Mouse (Mus musculus) CH12.LX (cell line): Measurements from ENCODE around the gene Dgkh. TPM values are rescaled to one million over a fixed set of nuclear protein-coding genes. Genes with fewer than 3 reads are reported as not detected.

Source experiments
- DNase-seq: peaks from one replicate; pipeline ENCODE4 v3.0.0-alpha.2; 2013; ENCODE audit errors: extremely low read depth
- H3K27ac ChIP-seq: 2 replicates; pipeline ENCODE4 v1.5.1; 2012; ENCODE audit warnings: low read depth, mild to moderate bottlenecking, control low read depth, moderate library complexity; ENCODE audit not compliant: insufficient read depth
- H3K27me3 ChIP-seq: replicated peaks from 2 replicates; pipeline ENCODE3; 2012; ENCODE audit warnings: inconsistent platforms
- H3K36me3 ChIP-seq, 2 experiments: replicated peaks in 1 of 2; 2 replicates each; pipeline versions ENCODE3 to v1.6.1; 2012; ENCODE audit warnings: inconsistent platforms in 1 of 2, low read length in 1 of 2, mild to moderate bottlenecking in 1 of 2, mixed read lengths in 1 of 2, moderate library complexity in 1 of 2; ENCODE audit not compliant: control insufficient read depth in 1 of 2, insufficient read depth in 1 of 2
- H3K4me1 ChIP-seq, 2 experiments: 2 replicates each; pipeline ENCODE4 v1.6.1; 2012; ENCODE audit warnings: inconsistent platforms in 1 of 2, moderate library complexity in 1 of 2; ENCODE audit not compliant: insufficient read depth in 2 of 2, control insufficient read depth in 1 of 2
- H3K4me2 ChIP-seq: 2 replicates; pipeline ENCODE4 v1.6.1; 2012; ENCODE audit warnings: low read depth, mild to moderate bottlenecking, control low read depth; ENCODE audit not compliant: poor library complexity, insufficient read depth, severe bottlenecking
- H3K4me3 ChIP-seq, 3 experiments: fragments of 150-350 bp in 1 of 3; sonication (generic) in 1 of 3; replicated peaks in 1 of 3; 2 replicates each; pipeline versions ENCODE3 to v1.5.1; 2011 to 2012; ENCODE audit warnings: low read depth in 2 of 3, low read length in 2 of 3, mild to moderate bottlenecking in 2 of 3, moderate library complexity in 2 of 3, control low read depth in 1 of 3, improper control_type of control experiment in 1 of 3, inconsistent platforms in 1 of 3, mixed read lengths in 1 of 3; ENCODE audit not compliant: poor library complexity in 1 of 3
- H3K79me2 ChIP-seq: replicated peaks from 2 replicates; pipeline ENCODE4 v1.6.1; 2012; ENCODE audit warnings: mild to moderate bottlenecking, moderate library complexity; ENCODE audit not compliant: control insufficient read depth, poor library complexity, insufficient read depth, severe bottlenecking; ENCODE audit errors: extremely low read depth
- H3K9ac ChIP-seq: 2 replicates; pipeline ENCODE4 v1.6.1; 2012; ENCODE audit warnings: low read depth, mild to moderate bottlenecking, control low read depth, moderate library complexity; ENCODE audit not compliant: insufficient read depth
- H3K9me3 ChIP-seq: replicated peaks from 2 replicates; pipeline ENCODE3; 2012; ENCODE audit warnings: low read length, inconsistent platforms, mixed read lengths
- BHLHE40 ChIP-seq: IDR thresholded peaks from 2 replicates; pipeline ENCODE4 v1.6.1; 2011; ENCODE audit warnings: mild to moderate bottlenecking, low read depth, low read length, improper control_type of control experiment
- CHD1 ChIP-seq: IDR thresholded peaks from 2 replicates; pipeline ENCODE4 v1.6.1; 2012; ENCODE audit warnings: low read depth, low read length, improper control_type of control experiment, inconsistent platforms
- CTCF ChIP-seq, 2 experiments: IDR thresholded peaks in 1 of 2; conservative IDR thresholded peaks in 1 of 2; 2 replicates each; pipeline ENCODE4 v1.5.1; 2011 to 2012; ENCODE audit warnings: low read depth in 2 of 2, low read length in 2 of 2, improper control_type of control experiment in 1 of 2, inconsistent platforms in 1 of 2, mild to moderate bottlenecking in 1 of 2, moderate library complexity in 1 of 2
- E2F4 ChIP-seq: IDR thresholded peaks from 2 replicates; pipeline ENCODE4 v1.6.1; 2011; ENCODE audit warnings: low read depth, low read length, improper control_type of control experiment; ENCODE audit not compliant: insufficient replicate concordance
- ELF1 ChIP-seq: IDR thresholded peaks from 2 replicates; pipeline ENCODE4 v1.6.1; 2014; ENCODE audit warnings: low read depth, mild to moderate bottlenecking, inconsistent platforms, low read length, improper control_type of control experiment
- GABPA ChIP-seq: IDR thresholded peaks from 2 replicates; pipeline ENCODE4 v1.6.1; 2012; ENCODE audit warnings: low read depth, low read length, improper control_type of control experiment, inconsistent platforms; ENCODE audit not compliant: insufficient replicate concordance
- HCFC1 ChIP-seq: IDR thresholded peaks from 2 replicates; pipeline ENCODE4 v1.6.1; 2012; ENCODE audit warnings: low read depth, mild to moderate bottlenecking, inconsistent platforms, low read length, improper control_type of control experiment
- JUN ChIP-seq: IDR thresholded peaks from 2 replicates; pipeline ENCODE4 v1.6.1; 2011; ENCODE audit warnings: low read depth, mild to moderate bottlenecking, low read length, improper control_type of control experiment, moderate library complexity; ENCODE audit not compliant: insufficient read depth
- JUND ChIP-seq: conservative IDR thresholded peaks from 2 replicates; pipeline ENCODE4 v1.6.1; 2011; ENCODE audit warnings: low read depth, low read length, improper control_type of control experiment
- KAT2A ChIP-seq: IDR thresholded peaks from 2 replicates; pipeline ENCODE4 v1.6.1; 2012; ENCODE audit warnings: low read length, improper control_type of control experiment, inconsistent platforms; ENCODE audit not compliant: insufficient replicate concordance
- MAZ ChIP-seq: IDR thresholded peaks from 2 replicates; pipeline ENCODE4 v1.6.1; 2012; ENCODE audit warnings: low read depth, mild to moderate bottlenecking, inconsistent platforms, low read length, improper control_type of control experiment, moderate library complexity
- MXI1 ChIP-seq: IDR thresholded peaks from 2 replicates; pipeline ENCODE4 v1.6.1; 2011; ENCODE audit warnings: mild to moderate bottlenecking, low read depth, low read length, improper control_type of control experiment
- NELFE ChIP-seq: IDR thresholded peaks from 2 replicates; pipeline ENCODE4 v1.6.1; 2011; ENCODE audit warnings: low read depth, low read length, improper control_type of control experiment
- NRF1 ChIP-seq: IDR thresholded peaks from 2 replicates; pipeline ENCODE4 v1.6.1; 2014; ENCODE audit warnings: low read depth, mild to moderate bottlenecking, inconsistent platforms, low read length, improper control_type of control experiment, moderate library complexity
- PAX5 ChIP-seq: IDR thresholded peaks from 2 replicates; pipeline ENCODE4 v1.6.1; 2012; ENCODE audit warnings: low read length, inconsistent platforms, mixed read lengths
- RCOR1 ChIP-seq: conservative IDR thresholded peaks from 2 replicates; pipeline ENCODE4 v1.6.1; 2012; ENCODE audit warnings: low read depth, mild to moderate bottlenecking, inconsistent platforms, low read length, improper control_type of control experiment
- SIN3A ChIP-seq: IDR thresholded peaks from 2 replicates; pipeline ENCODE4 v1.6.1; 2012; ENCODE audit warnings: low read length, improper control_type of control experiment, inconsistent platforms
- UBTF ChIP-seq: IDR thresholded peaks from 2 replicates; pipeline ENCODE4 v1.6.1; 2012; ENCODE audit warnings: low read depth, mild to moderate bottlenecking, inconsistent platforms, low read length, improper control_type of control experiment, moderate library complexity
- USF1 ChIP-seq: IDR thresholded peaks from 2 replicates; pipeline ENCODE4 v1.6.1; 2014; ENCODE audit warnings: low read depth, mild to moderate bottlenecking, inconsistent platforms, low read length, improper control_type of control experiment
- USF2 ChIP-seq: conservative IDR thresholded peaks from 2 replicates; pipeline ENCODE4 v1.6.1; 2011; ENCODE audit warnings: low read depth, low read length, improper control_type of control experiment
- ZC3H11A ChIP-seq: IDR thresholded peaks from 2 replicates; pipeline ENCODE4 v1.6.1; 2012; ENCODE audit warnings: low read depth, mild to moderate bottlenecking, inconsistent platforms, low read length, improper control_type of control experiment
- ZMIZ1 ChIP-seq: IDR thresholded peaks from 2 replicates; pipeline ENCODE4 v1.6.1; 2012; ENCODE audit warnings: low read depth, mild to moderate bottlenecking, inconsistent platforms, low read length, improper control_type of control experiment
- dilution Hi-C: fragments of 300-500 bp; cut with MboI; formaldehyde crosslinking; loops from 2 replicates; pipeline ENCODE4 v1.14.3; 2020; ENCODE audit warnings: low sequenced_read_pairs; ENCODE audit not compliant: extremely low pct_unique_long_range_greater_than_20kb, extremely low pct_ligation_motif_present
- in situ Hi-C: fragments of 300-500 bp; cut with MboI; formaldehyde crosslinking; loops from 3 replicates; pipeline ENCODE4 v1.14.3; 2019; ENCODE audit warnings: low sequenced_read_pairs, low pct_ligation_motif_present, low pct_unique_long_range_greater_than_20kb, mixed read lengths
- polyA plus RNA-seq: library from polyadenylated mRNA; unstranded; fragments of >175 nt; gene quantifications from 2 replicates; pipeline ENCODE4 v1.2.1, GENCODE M21; 2012; ENCODE audit warnings: low read depth; ENCODE audit not compliant: insufficient read length
- total RNA-seq, 2 experiments: library from RNA; depleted of rRNA; stranded (reverse); fragments of 300-350 nt in 1 of 2; fragments of >200 nt in 1 of 2; gene quantifications; 2 replicates each; pipeline ENCODE4 v1.2.3; 2012 to 2014

The Dgkh gene
- total and polyA plus RNA-seq, 3 experiments = 0.83 to 3.3 (median 2.4) TPM

GRCm38 (mm10) chr14:78687716-78688115, 44.9 kb downstream of the Dgkh start:
- no peaks in the 10 kb centered on the region for H3K9me3 ChIP-seq
- H3K4me3 ChIP-seq = no peak overlapping the region
- H3K9ac ChIP-seq = no peak overlapping the region
- in situ Hi-C loops = no loop called here
- no peak overlapping the region for H3K27ac ChIP-seq
- no peaks in the 10 kb centered on the region for H3K36me3 ChIP-seq
- dilution Hi-C loops = no loop called here
- TF ChIP-seq CHD1 (no peak), MXI1 (no peak), ZC3H11A (no peak), HCFC1 (no peak), UBTF (no peak), KAT2A (no peak), JUN (no peak), RCOR1 (no peak), USF2 (no peak), CTCF (conservative IDR thresholded peaks at IDR 0.05 in 1 of 2, IDR thresholded peaks at IDR 0.05 in 1 of 2; ENCODE audit: low read depth in 2 of 2, low read length in 2 of 2) (no peak), JUND (no peak), MAZ (no peak), NELFE (no peak), BHLHE40 (no peak), SIN3A (no peak), ELF1 (no peak)
- no peak overlapping the region for H3K4me2 ChIP-seq
- no peaks in the 10 kb centered on the region for H3K79me2 ChIP-seq
- H3K4me1 ChIP-seq = peaks cover 11 to 34% of the 10 kb centered on the region in 2 experiments; a peak in 3 of 4 replicates
- DNase-seq = no peak
- no peaks in the 10 kb centered on the region for H3K27me3 ChIP-seq

- Histone ChIP-seq H3K27me3 (no peaks in the 10 kb centered on the region), H3K4me3 (no peak overlapping the region), H3K9me3 (no peaks in the 10 kb centered on the region), H3K9ac (no peak overlapping the region), H3K4me1 (peaks cover 7 to 25% of the 10 kb centered on the region in 2 experiments; a peak in 3 of 4 replicates), H3K36me3 (no peaks in the 10 kb centered on the region), H3K79me2 (no peaks in the 10 kb centered on the region), H3K4me2 (no peak overlapping the region), H3K27ac (no peak overlapping the region)
- no peak for TF ChIP-seq E2F4
- no peak for TF ChIP-seq HCFC1
- no peak for TF ChIP-seq UBTF
- no peak for TF ChIP-seq GABPA
- no peak for TF ChIP-seq SIN3A
- no peak for TF ChIP-seq RCOR1
- no peak for TF ChIP-seq NRF1
- TF ChIP-seq ZMIZ1 = no peak
- TF ChIP-seq PAX5 = no peak
- no peak for TF ChIP-seq USF1
- dilution Hi-C loops (no loop called here), in situ Hi-C loops (no loop called here)
- no peak for DNase-seq
These were observed 45.9 kb downstream of the Dgkh start for GRCm38 (mm10) chr14:78686701-78687100.
